Mouse (Mus musculus) retina, postnatal 1 day (tissue): Measurements from ENCODE around the gene Tppp2.
"Not testable (repeated sequence)": the region's sequence is repeated elsewhere in the genome, so short reads cannot be mapped to it uniquely, and the experiment has no call there.

Source experiments
- DNase-seq: peaks from one replicate; pipeline ENCODE4 v3.0.0-alpha.2; 2012

The Tppp2 gene

GRCm38 (mm10) chr14:51912391-51913061 lies 5.7 kb upstream of the Tppp2 start:
- DNase-seq, result peak; percentile 16

- DNase-seq, result peak; percentile 77
Measured at GRCm38 (mm10) chr14:51913062-51913959, 4.9 kb upstream of the Tppp2 start.

- peak; percentile 73 for DNase-seq
Measured at GRCm38 (mm10) chr14:51913960-51914762, 4.1 kb upstream of the Tppp2 start, which contains the start of gene Ndrg2. Gene Ndrg2, minus strand, starts transcription at chr14:51914158.

GRCm38 (mm10) chr14:51915030-51915429 lies 3.2 kb upstream of the Tppp2 start:
- DNase-seq, result peak; percentile 11

GRCm38 (mm10) chr14:51916539-51916938 lies 1.7 kb upstream of the Tppp2 start:
- no peak for DNase-seq

- no peak for DNase-seq
Measured at GRCm38 (mm10) chr14:51918966-51919365, 741 bp downstream of the Tppp2 start.

GRCm38 (mm10) chr14:51921759-51922570 lies 3.7 kb downstream of the Tppp2 start:
- no peak for DNase-seq

- DNase-seq, result no peak
Measured at GRCm38 (mm10) chr14:51922571-51922865, 4.3 kb downstream of the Tppp2 start, which contains the start of gene Rnase13. Gene Rnase13, minus strand, starts transcription at chr14:51922773.

GRCm38 (mm10) chr14:51922910-51923309 lies 4.7 kb downstream of the Tppp2 start:
- DNase-seq, result no peak

- DNase-seq, result no peak
Measured at GRCm38 (mm10) chr14:51923492-51923891, 5.3 kb downstream of the Tppp2 start.

GRCm38 (mm10) chr14:51926930-51927329 lies 8.7 kb downstream of the Tppp2 start:
- DNase-seq, result not testable (repeated sequence)

GRCm38 (mm10) chr14:51929309-51929943 lies 11.2 kb downstream of the Tppp2 start:
- no peak for DNase-seq

GRCm38 (mm10) chr14:51929968-51930367 lies 11.7 kb downstream of the Tppp2 start:
- DNase-seq, result no peak

- peak; percentile 78 for DNase-seq
Measured at GRCm38 (mm10) chr14:51930824-51931223, 12.6 kb downstream of the Tppp2 start.

GRCm38 (mm10) chr14:51932092-51933020 lies 14.1 kb downstream of the Tppp2 start:
- no peak for DNase-seq

- DNase-seq, result no peak
Measured at GRCm38 (mm10) chr14:51939005-51939404, 20.8 kb downstream of the Tppp2 start.

- DNase-seq, result peak; percentile 9
Measured at GRCm38 (mm10) chr14:51940944-51941560, 22.8 kb downstream of the Tppp2 start.

GRCm38 (mm10) chr14:51941577-51941976 lies 23.4 kb downstream of the Tppp2 start:
- no peak for DNase-seq

- DNase-seq, result no peak
Measured at GRCm38 (mm10) chr14:51942236-51942635, 24.0 kb downstream of the Tppp2 start.

GRCm38 (mm10) chr14:51943336-51943735 lies 25.1 kb downstream of the Tppp2 start:
- no peak for DNase-seq
